Mouse (Mus musculus): Measurements from ENCODE around the gene Mcat. TPM values are rescaled to one million over a fixed set of nuclear protein-coding genes. Genes with fewer than 3 reads are reported as not detected.

The Mcat gene
- polyA plus RNA-seq, 1 experiment from 2014 or later = 31.8 TPM

- H3K27me3 ChIP-seq (ENCODE audit: control insufficient read depth, insufficient read depth, low read length) = no peaks in the 10 kb centered on the region
- no peak overlapping the region for H3K4me3 ChIP-seq (ENCODE audit: low read depth, low read length)
- H3K4me1 ChIP-seq (ENCODE audit: control insufficient read depth, insufficient read depth, low read length) = no peaks in the 10 kb centered on the region
- H3K27ac ChIP-seq (ENCODE audit: low read depth, low read length) = no peak overlapping the region
- peaks cover 62% of the 10 kb centered on the region for H3K36me3 ChIP-seq (ENCODE audit: control insufficient read depth, insufficient read depth, low read length)
- no peaks in the 10 kb centered on the region; the same call in 1 of the 2 replicates for H3K9me3 ChIP-seq (ENCODE audit: control insufficient read depth, low read length)
- ATAC-seq (ENCODE audit: low read depth) = no peak
- no peak overlapping the region for H3K4me2 ChIP-seq (ENCODE audit: low read depth, low read length)
- 73% methylated on average over 8 of the region's 8 CpGs for WGBS
- no peak overlapping the region for H3K9ac ChIP-seq (replicated peaks; ENCODE audit: low read depth, low read length)
Observed at GRCm38 (mm10) chr15:83583419-83584156, 20.0 kb upstream of the Mcat start.

- no peaks in the 10 kb centered on the region for H3K4me1 ChIP-seq (ENCODE audit: control insufficient read depth, insufficient read depth, low read length)
- H3K27ac ChIP-seq (ENCODE audit: low read depth, low read length) = no peak overlapping the region
- no peak overlapping the region for H3K4me3 ChIP-seq (ENCODE audit: low read depth, low read length)
- H3K9ac ChIP-seq (replicated peaks; ENCODE audit: low read depth, low read length) = no peak overlapping the region
- H3K9me3 ChIP-seq (ENCODE audit: control insufficient read depth, low read length) = no peaks in the 10 kb centered on the region; the same call in 1 of the 2 replicates
- H3K36me3 ChIP-seq (ENCODE audit: control insufficient read depth, insufficient read depth, low read length) = peaks cover 65% of the 10 kb centered on the region
- ATAC-seq (ENCODE audit: low read depth) = no peak
- no peaks in the 10 kb centered on the region for H3K27me3 ChIP-seq (ENCODE audit: control insufficient read depth, insufficient read depth, low read length)
- H3K4me2 ChIP-seq (ENCODE audit: low read depth, low read length) = no peak overlapping the region
- 97% methylated on average over 4 of the region's 4 CpGs for WGBS
Observed at GRCm38 (mm10) chr15:83582931-83583330, 19.3 kb upstream of the Mcat start.

- Histone ChIP-seq H3K27me3 (ENCODE audit: control insufficient read depth, insufficient read depth, low read length) (no peaks in the 10 kb centered on the region), H3K36me3 (ENCODE audit: control insufficient read depth, insufficient read depth, low read length) (peaks cover 55% of the 10 kb centered on the region), H3K27ac (ENCODE audit: low read depth, low read length) (no peak overlapping the region), H3K9ac (replicated peaks; ENCODE audit: low read depth, low read length) (no peak overlapping the region), H3K4me1 (ENCODE audit: control insufficient read depth, insufficient read depth, low read length) (no peaks in the 10 kb centered on the region), H3K4me3 (ENCODE audit: low read depth, low read length) (no peak overlapping the region), H3K4me2 (ENCODE audit: low read depth, low read length) (no peak overlapping the region), H3K9me3 (ENCODE audit: control insufficient read depth, low read length) (no peaks in the 10 kb centered on the region)
- 94% methylated on average over 9 of the region's 9 CpGs for WGBS
- ATAC-seq (ENCODE audit: low read depth) = no peak
Observed at GRCm38 (mm10) chr15:83576651-83577050, 13.1 kb upstream of the Mcat start.

- Histone ChIP-seq H3K9ac (replicated peaks; ENCODE audit: low read depth, low read length) (no peak overlapping the region), H3K4me2 (ENCODE audit: low read depth, low read length) (no peak overlapping the region), H3K27me3 (ENCODE audit: control insufficient read depth, insufficient read depth, low read length) (no peaks in the 10 kb centered on the region), H3K27ac (ENCODE audit: low read depth, low read length) (no peak overlapping the region), H3K4me1 (ENCODE audit: control insufficient read depth, insufficient read depth, low read length) (no peaks in the 10 kb centered on the region), H3K9me3 (ENCODE audit: control insufficient read depth, low read length) (no peaks in the 10 kb centered on the region), H3K36me3 (ENCODE audit: control insufficient read depth, insufficient read depth, low read length) (peaks cover 44% of the 10 kb centered on the region), H3K4me3 (ENCODE audit: low read depth, low read length) (no peak overlapping the region)
- 95% methylated on average over 8 of the region's 8 CpGs for WGBS
- ATAC-seq (ENCODE audit: low read depth) = no peak
Observed at GRCm38 (mm10) chr15:83575543-83575942, 12.0 kb upstream of the Mcat start.

- no peak overlapping the region for H3K27ac ChIP-seq (ENCODE audit: low read depth, low read length)
- no peaks in the 10 kb centered on the region for H3K9me3 ChIP-seq (ENCODE audit: control insufficient read depth, low read length)
- H3K27me3 ChIP-seq (ENCODE audit: control insufficient read depth, insufficient read depth, low read length) = no peaks in the 10 kb centered on the region
- no peak overlapping the region for H3K9ac ChIP-seq (replicated peaks; ENCODE audit: low read depth, low read length)
- H3K4me3 ChIP-seq (ENCODE audit: low read depth, low read length) = no peak overlapping the region
- no peak for ATAC-seq (ENCODE audit: low read depth)
- H3K4me1 ChIP-seq (ENCODE audit: control insufficient read depth, insufficient read depth, low read length) = no peaks in the 10 kb centered on the region
- H3K36me3 ChIP-seq (ENCODE audit: control insufficient read depth, insufficient read depth, low read length) = peaks cover 37% of the 10 kb centered on the region
- 85% methylated on average over 6 of the region's 6 CpGs for WGBS
- H3K4me2 ChIP-seq (ENCODE audit: low read depth, low read length) = no peak overlapping the region
Observed at GRCm38 (mm10) chr15:83574731-83575351, 11.3 kb upstream of the Mcat start.

GRCm38 (mm10) chr15:83573606-83574005 is 10.0 kb upstream of the Mcat start:
- H3K9ac ChIP-seq (replicated peaks; ENCODE audit: low read depth, low read length) = no peak overlapping the region
- no peak overlapping the region for H3K4me3 ChIP-seq (ENCODE audit: low read depth, low read length)
- no peak overlapping the region for H3K4me2 ChIP-seq (ENCODE audit: low read depth, low read length)
- H3K36me3 ChIP-seq (ENCODE audit: control insufficient read depth, insufficient read depth, low read length) = peaks cover 32% of the 10 kb centered on the region
- 98% methylated on average over 12 of the region's 12 CpGs for WGBS
- ATAC-seq (ENCODE audit: low read depth) = no peak
- H3K27ac ChIP-seq (ENCODE audit: low read depth, low read length) = no peak overlapping the region
- no peaks in the 10 kb centered on the region for H3K9me3 ChIP-seq (ENCODE audit: control insufficient read depth, low read length)
- no peaks in the 10 kb centered on the region for H3K4me1 ChIP-seq (ENCODE audit: control insufficient read depth, insufficient read depth, low read length)
- no peaks in the 10 kb centered on the region for H3K27me3 ChIP-seq (ENCODE audit: control insufficient read depth, insufficient read depth, low read length)

GRCm38 (mm10) chr15:83572132-83572531 is 8.5 kb upstream of the Mcat start:
- no peak for ATAC-seq (ENCODE audit: low read depth)
- no peak overlapping the region for H3K9ac ChIP-seq (replicated peaks; ENCODE audit: low read depth, low read length)
- no peaks in the 10 kb centered on the region for H3K9me3 ChIP-seq (ENCODE audit: control insufficient read depth, low read length)
- peaks cover 22% of the 10 kb centered on the region for H3K36me3 ChIP-seq (ENCODE audit: control insufficient read depth, insufficient read depth, low read length)
- H3K4me3 ChIP-seq (ENCODE audit: low read depth, low read length) = no peak overlapping the region
- no peak overlapping the region for H3K27ac ChIP-seq (ENCODE audit: low read depth, low read length)
- no peak overlapping the region for H3K4me2 ChIP-seq (ENCODE audit: low read depth, low read length)
- no peaks in the 10 kb centered on the region for H3K4me1 ChIP-seq (ENCODE audit: control insufficient read depth, insufficient read depth, low read length)
- WGBS = 82% methylated on average over 4 of the region's 4 CpGs
- no peaks in the 10 kb centered on the region for H3K27me3 ChIP-seq (ENCODE audit: control insufficient read depth, insufficient read depth, low read length)

- 90% methylated on average over 5 of the region's 5 CpGs for WGBS
- no peak for ATAC-seq (ENCODE audit: low read depth)
- Histone ChIP-seq H3K9ac (replicated peaks; ENCODE audit: low read depth, low read length) (no peak overlapping the region), H3K27ac (ENCODE audit: low read depth, low read length) (no peak overlapping the region), H3K9me3 (ENCODE audit: control insufficient read depth, low read length) (no peaks in the 10 kb centered on the region), H3K4me2 (ENCODE audit: low read depth, low read length) (no peak overlapping the region), H3K27me3 (ENCODE audit: control insufficient read depth, insufficient read depth, low read length) (no peaks in the 10 kb centered on the region), H3K36me3 (ENCODE audit: control insufficient read depth, insufficient read depth, low read length) (peaks cover 18% of the 10 kb centered on the region), H3K4me1 (ENCODE audit: control insufficient read depth, insufficient read depth, low read length) (no peaks in the 10 kb centered on the region), H3K4me3 (ENCODE audit: low read depth, low read length) (no peak overlapping the region)
Observed at GRCm38 (mm10) chr15:83571636-83572035, 8.0 kb upstream of the Mcat start.

- ATAC-seq (ENCODE audit: low read depth) = no peak
- 79% methylated on average over 2 of the region's 2 CpGs for WGBS
- Histone ChIP-seq H3K9ac (replicated peaks; ENCODE audit: low read depth, low read length) (no peak overlapping the region), H3K4me1 (ENCODE audit: control insufficient read depth, insufficient read depth, low read length) (no peaks in the 10 kb centered on the region), H3K36me3 (ENCODE audit: control insufficient read depth, insufficient read depth, low read length) (peaks cover 9% of the 10 kb centered on the region; the same call in 1 of the 2 replicates), H3K4me3 (ENCODE audit: low read depth, low read length) (no peak overlapping the region), H3K9me3 (ENCODE audit: control insufficient read depth, low read length) (no peaks in the 10 kb centered on the region), H3K27me3 (ENCODE audit: control insufficient read depth, insufficient read depth, low read length) (no peaks in the 10 kb centered on the region), H3K27ac (ENCODE audit: low read depth, low read length) (no peak overlapping the region), H3K4me2 (ENCODE audit: low read depth, low read length) (no peak overlapping the region)
Observed at GRCm38 (mm10) chr15:83570641-83571040, 7.1 kb upstream of the Mcat start.
